Mouse (Mus musculus) T-helper 2 cell (primary cell): ENCODE measurements around the gene Cmss1.

Source experiments
- in situ Hi-C: fragments of 300-600 bp; cut with MboI, MseI; formaldehyde crosslinking; loops from one replicate; pipeline ENCODE4 v1.15.1; 2025; ENCODE audit warnings: high pct_unique_total_duplicates

Cmss1 gene

GRCm38 (mm10) chr16:57606444-57607227, at the start of gene Cmss1:
Gene Cmss1 (minus strand): TSS chr16:57606864.
- in situ Hi-C loops = loop anchor here (25.0 kb wide), 2 partner anchors 894 to 1056 kb away; partner anchors contain the start of genes Cpox and Tfg

- in situ Hi-C loops = no loop called here
Observed at GRCm38 (mm10) chr16:57649888-57650287, 43.2 kb upstream of the Cmss1 start.

GRCm38 (mm10) chr16:57641346-57641885, 34.8 kb upstream of the Cmss1 start:
- in situ Hi-C loops = no loop called here

GRCm38 (mm10) chr16:57634766-57635165, 28.1 kb upstream of the Cmss1 start:
- in situ Hi-C loops = no loop called here

- in situ Hi-C loops = no loop called here
Observed at GRCm38 (mm10) chr16:57634191-57634590, 27.5 kb upstream of the Cmss1 start.

GRCm38 (mm10) chr16:57611768-57612167, 5.1 kb upstream of the Cmss1 start:
- in situ Hi-C loops = loop anchor here (25.0 kb wide), 2 partner anchors 899 to 1051 kb away; partner anchors contain the start of genes Cpox and Tfg

GRCm38 (mm10) chr16:57601031-57601430, 5.6 kb downstream of the Cmss1 start:
- in situ Hi-C loops = loop anchor here (25.0 kb wide), 2 partner anchors 889 to 1061 kb away; partner anchors contain the start of genes Cpox and Tfg

- in situ Hi-C loops = loop anchor here (5.0 kb wide), 1 partner anchor 350 kb away; no protein-coding TSS in a partner anchor
Observed at GRCm38 (mm10) chr16:57597295-57597957, 9.2 kb downstream of the Cmss1 start.

- in situ Hi-C loops = no loop called here
Observed at GRCm38 (mm10) chr16:57593422-57594157, 13.1 kb downstream of the Cmss1 start.

- in situ Hi-C loops = no loop called here
Observed at GRCm38 (mm10) chr16:57585201-57585600, 21.5 kb downstream of the Cmss1 start.

GRCm38 (mm10) chr16:57582008-57582407, 24.7 kb downstream of the Cmss1 start:
- in situ Hi-C loops = no loop called here

- in situ Hi-C loops = no loop called here
Observed at GRCm38 (mm10) chr16:57580041-57580440, 26.6 kb downstream of the Cmss1 start.

- in situ Hi-C loops = no loop called here
Observed at GRCm38 (mm10) chr16:57577519-57577918, 29.1 kb downstream of the Cmss1 start.

GRCm38 (mm10) chr16:57575764-57576388, 30.8 kb downstream of the Cmss1 start:
- in situ Hi-C loops = no loop called here

GRCm38 (mm10) chr16:57573831-57574230, 32.8 kb downstream of the Cmss1 start:
- in situ Hi-C loops = no loop called here

- in situ Hi-C loops = no loop called here
Observed at GRCm38 (mm10) chr16:57570789-57571311, 35.8 kb downstream of the Cmss1 start.

- in situ Hi-C loops = no loop called here
Observed at GRCm38 (mm10) chr16:57568648-57569404, 37.8 kb downstream of the Cmss1 start.

- in situ Hi-C loops = no loop called here
Observed at GRCm38 (mm10) chr16:57566215-57566614, 40.4 kb downstream of the Cmss1 start.

GRCm38 (mm10) chr16:57564807-57565206, 41.9 kb downstream of the Cmss1 start:
- in situ Hi-C loops = no loop called here

- in situ Hi-C loops = no loop called here
Observed at GRCm38 (mm10) chr16:57563453-57563852, 43.2 kb downstream of the Cmss1 start.
